Mouse (Mus musculus): Measurements from ENCODE around the gene Pik3cd. TPM values are rescaled to one million over a fixed set of nuclear protein-coding genes. Genes with fewer than 3 reads are reported as not detected.

Pik3cd gene
- total and polyA plus RNA-seq, 2 experiments from 2014 or later = 9.2 to 20.8 TPM

GRCm38 (mm10) chr4:149725661-149726350 lies 23.4 kb upstream of the Pik3cd start:
- H3K4me2 ChIP-seq (ENCODE audit: low read depth, low read length) = no peak overlapping the region
- WGBS = 67% methylated on average over 15 of the region's 15 CpGs
- ATAC-seq (peak; percentile 10; the same call in 1 of the 2 replicates), DNase-seq (ENCODE audit: low spot score) (peak; percentile 86)
- no peak overlapping the region for H3K9ac ChIP-seq (replicated peaks; ENCODE audit: low read length)
- no peaks in the 10 kb centered on the region for H3K27me3 ChIP-seq (ENCODE audit: insufficient read depth, low read length)
- H3K36me3 ChIP-seq (ENCODE audit: insufficient read depth, low read length) = peaks cover 37% of the 10 kb centered on the region
- no peaks in the 10 kb centered on the region for H3K9me3 ChIP-seq (ENCODE audit: low read length)
- TF ChIP-seq CTCF (IDR thresholded peaks at IDR 0.05; ENCODE audit: low read depth) = peak; percentile 81
- no peak overlapping the region for H3K27ac ChIP-seq
- no peaks in the 10 kb centered on the region for H3K4me1 ChIP-seq (ENCODE audit: insufficient read depth, low read length)
- H3K4me3 ChIP-seq (ENCODE audit: low read length) = no peak overlapping the region

DNA sequence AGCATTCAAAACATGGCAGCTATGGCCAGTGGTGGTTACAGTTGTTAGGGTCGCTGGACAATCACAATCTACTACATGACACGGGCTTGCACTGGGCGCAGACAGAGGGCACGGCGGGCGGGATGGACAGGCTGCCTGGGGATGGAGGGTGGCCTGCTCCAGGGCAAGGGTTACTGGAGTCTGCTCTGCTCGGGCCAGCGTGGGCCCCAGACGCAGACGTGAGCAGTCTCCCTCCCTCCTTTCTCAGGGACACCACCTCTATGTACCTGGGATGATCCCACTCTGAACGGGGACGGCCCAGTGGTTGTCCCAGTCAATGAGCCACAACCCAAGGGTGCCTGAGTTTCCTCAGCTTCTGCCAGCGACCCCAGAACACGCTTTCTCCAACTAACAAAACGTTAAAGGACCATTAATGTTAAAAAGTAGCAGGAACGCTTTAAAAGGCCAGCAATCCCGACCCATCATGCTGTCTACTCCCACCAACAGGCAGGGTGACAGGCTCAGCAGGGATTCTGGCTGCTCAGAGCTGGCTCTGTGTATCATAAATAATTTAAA lies 22.6 kb upstream of the Pik3cd start:
- ATAC-seq = no peak
- Histone ChIP-seq H3K9ac (replicated peaks; ENCODE audit: low read length) (0 out of 2 replicates have a peak overlapping the region, but pooled peaks have one; percentile 9), H3K4me3 (ENCODE audit: low read length) (no peak overlapping the region), H3K4me1 (ENCODE audit: insufficient read depth, low read length) (no peaks in the 10 kb centered on the region), H3K27me3 (ENCODE audit: insufficient read depth, low read length) (no peaks in the 10 kb centered on the region), H3K36me3 (ENCODE audit: insufficient read depth, low read length) (peaks cover 37% of the 10 kb centered on the region), H3K27ac (no peak overlapping the region), H3K9me3 (ENCODE audit: low read length) (no peaks in the 10 kb centered on the region), H3K4me2 (ENCODE audit: low read depth, low read length) (no peak overlapping the region)
- TF ChIP-seq CTCF (IDR thresholded peaks at IDR 0.05; ENCODE audit: low read depth) = no peak
- 89% methylated on average over 17 of the region's 17 CpGs for WGBS
- no peak for DNase-seq (ENCODE audit: low spot score)

GRCm38 (mm10) chr4:149723855-149724731 lies 21.7 kb upstream of the Pik3cd start:
- DNase-seq (ENCODE audit: low spot score) = peak; percentile 71
- no peaks in the 10 kb centered on the region for H3K4me1 ChIP-seq (ENCODE audit: insufficient read depth, low read length)
- TF ChIP-seq CTCF (IDR thresholded peaks at IDR 0.05; ENCODE audit: low read depth) = peak; percentile 61
- ATAC-seq = peak; percentile 63
- H3K9ac ChIP-seq (replicated peaks; ENCODE audit: low read length) = 0 out of 2 replicates have a peak overlapping the region, but pooled peaks have one; percentile 9
- H3K4me2 ChIP-seq (ENCODE audit: low read depth, low read length) = no peak overlapping the region
- H3K36me3 ChIP-seq (ENCODE audit: insufficient read depth, low read length) = peaks cover 38% of the 10 kb centered on the region
- 54% methylated on average over 17 of the region's 17 CpGs for WGBS
- 0 out of 2 replicates have a peak overlapping the region, but pooled peaks have one; percentile 1 for H3K27ac ChIP-seq
- H3K9me3 ChIP-seq (ENCODE audit: low read length) = no peaks in the 10 kb centered on the region
- no peaks in the 10 kb centered on the region for H3K27me3 ChIP-seq (ENCODE audit: insufficient read depth, low read length)
- no peak overlapping the region for H3K4me3 ChIP-seq (ENCODE audit: low read length)

DNA sequence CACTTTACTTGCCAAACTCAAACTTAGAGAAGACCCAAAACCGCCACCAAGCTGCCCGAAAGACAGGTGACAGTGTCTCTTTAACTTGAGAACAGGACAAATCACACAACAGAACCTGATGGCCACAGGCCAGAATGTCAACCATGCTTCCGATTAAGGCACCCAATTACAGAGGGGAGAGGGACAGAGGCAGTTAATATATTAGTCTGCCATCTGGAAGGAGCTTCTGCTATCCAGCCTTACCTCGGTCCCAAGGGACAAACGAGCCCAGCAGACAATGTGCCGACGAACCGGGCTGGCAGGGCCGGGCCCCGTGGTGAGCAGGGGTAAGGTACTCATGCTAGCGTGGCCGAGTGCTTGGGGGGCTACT lies 20.6 kb upstream of the Pik3cd start:
- H3K27me3 ChIP-seq (ENCODE audit: insufficient read depth, low read length) = no peaks in the 10 kb centered on the region
- 42% methylated on average over 12 of the region's 12 CpGs for WGBS
- H3K36me3 ChIP-seq (ENCODE audit: insufficient read depth, low read length) = peaks cover 42% of the 10 kb centered on the region
- H3K4me3 ChIP-seq (ENCODE audit: low read length) = no peak overlapping the region
- no peak for ATAC-seq
- H3K27ac ChIP-seq = no peak overlapping the region
- H3K4me1 ChIP-seq (ENCODE audit: insufficient read depth, low read length) = no peaks in the 10 kb centered on the region
- no peaks in the 10 kb centered on the region for H3K9me3 ChIP-seq (ENCODE audit: low read length)
- no peak overlapping the region for H3K9ac ChIP-seq (replicated peaks; ENCODE audit: low read length)
- DNase-seq (ENCODE audit: low spot score) = peak; percentile 42
- no peak for TF ChIP-seq CTCF (IDR thresholded peaks at IDR 0.05; ENCODE audit: low read depth)
- H3K4me2 ChIP-seq (ENCODE audit: low read depth, low read length) = no peak overlapping the region

DNA sequence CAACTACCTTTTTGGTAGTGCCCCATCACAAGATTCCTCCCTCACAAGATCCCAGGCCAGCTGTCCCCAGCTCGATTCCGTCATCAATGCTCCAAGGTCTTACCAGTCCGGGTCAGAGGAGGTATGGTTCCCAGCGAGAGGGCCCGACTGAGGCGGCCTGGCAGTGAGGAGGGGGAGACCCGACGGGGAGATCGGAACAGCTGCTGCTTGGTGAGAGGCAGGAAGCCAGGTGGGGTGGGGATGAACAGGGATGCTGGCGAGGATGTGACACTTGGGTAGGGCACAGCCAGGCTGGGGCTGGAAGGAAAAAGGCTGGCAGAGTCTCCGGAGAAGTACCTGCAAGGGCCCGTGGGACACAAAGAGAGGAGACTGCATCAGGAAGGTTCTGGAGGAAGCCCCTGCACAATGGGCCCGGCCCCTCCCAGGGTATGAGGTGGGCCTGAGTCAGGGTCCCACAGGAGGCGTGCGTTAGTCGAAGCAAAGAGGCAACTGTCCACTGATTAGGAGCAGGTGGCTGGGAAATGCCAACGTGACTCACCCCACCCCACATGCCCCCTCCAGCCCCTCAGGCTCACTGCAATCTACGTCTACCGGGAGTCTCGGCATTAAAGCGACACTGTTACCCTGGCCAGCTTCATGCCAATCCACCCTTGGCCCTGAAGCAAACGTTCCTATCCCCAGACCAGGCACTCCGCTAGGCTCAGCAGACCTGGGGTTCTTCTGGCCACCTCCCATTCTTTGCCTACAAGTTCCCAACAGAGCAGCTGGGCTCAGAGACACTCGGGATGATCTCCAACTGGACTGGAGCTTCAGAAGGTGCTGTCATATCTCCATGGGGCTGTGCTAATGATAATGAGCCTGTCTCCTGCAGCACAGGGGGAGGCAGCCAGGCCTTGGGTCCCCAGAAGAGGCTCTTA lies 20.0 kb upstream of the Pik3cd start:
- Histone ChIP-seq H3K9me3 (ENCODE audit: low read length) (no peaks in the 10 kb centered on the region), H3K4me2 (ENCODE audit: low read depth, low read length) (no peak overlapping the region), H3K4me1 (ENCODE audit: insufficient read depth, low read length) (no peaks in the 10 kb centered on the region), H3K27me3 (ENCODE audit: insufficient read depth, low read length) (no peaks in the 10 kb centered on the region), H3K36me3 (ENCODE audit: insufficient read depth, low read length) (peaks cover 42% of the 10 kb centered on the region), H3K4me3 (ENCODE audit: low read length) (no peak overlapping the region), H3K27ac (no peak overlapping the region), H3K9ac (replicated peaks; ENCODE audit: low read length) (no peak overlapping the region)
- ATAC-seq (no peak), DNase-seq (ENCODE audit: low spot score) (no peak)
- WGBS = 59% methylated on average over 24 of the region's 24 CpGs
- no peak for TF ChIP-seq CTCF (IDR thresholded peaks at IDR 0.05; ENCODE audit: low read depth)

- TF ChIP-seq CTCF (IDR thresholded peaks at IDR 0.05; ENCODE audit: low read depth) = no peak
- 87% methylated on average over 8 of the region's 8 CpGs for WGBS
- peaks cover 40% of the 10 kb centered on the region for H3K36me3 ChIP-seq (ENCODE audit: insufficient read depth, low read length)
- H3K27ac ChIP-seq = no peak overlapping the region
- H3K9ac ChIP-seq (replicated peaks; ENCODE audit: low read length) = no peak overlapping the region
- H3K4me2 ChIP-seq (ENCODE audit: low read depth, low read length) = no peak overlapping the region
- H3K4me1 ChIP-seq (ENCODE audit: insufficient read depth, low read length) = no peaks in the 10 kb centered on the region
- H3K27me3 ChIP-seq (ENCODE audit: insufficient read depth, low read length) = no peaks in the 10 kb centered on the region
- ATAC-seq (no peak), DNase-seq (ENCODE audit: low spot score) (no peak)
- H3K4me3 ChIP-seq (ENCODE audit: low read length) = no peak overlapping the region
- no peaks in the 10 kb centered on the region for H3K9me3 ChIP-seq (ENCODE audit: low read length)
Measured at GRCm38 (mm10) chr4:149721163-149721562, 18.8 kb upstream of the Pik3cd start.

Data from hindbrain, postnatal 0 days (tissue).